In genomic region chr4:152267748-152268369, GRCm38 (mm10) we compare ENCODE assay signal across 11 mouse cellular contexts. TPM values are rescaled to one million over a fixed set of nuclear protein-coding genes. Genes with fewer than 3 reads are reported as not detected.
A peak's percentile ranks its signal among the peaks of the same experiment; 100 is the strongest.
DNase-seq lines count a peak whose midpoint lies in the region; ATAC-seq lines count a peak whose summit lies in the region.
"Had no signal": no experiment of that assay in that cellular context is flagged by ENCODE, and none has a peak within 500 bp of the region (broad histone marks: within the 10 kb centered on the region; RNA-seq: fewer than 3 reads in every experiment).

No protein-coding gene starts in this region.

- H3K4me2 ChIP-seq in kidney, embryonic 15.5 days: no peak overlapping the region

- H3K27ac ChIP-seq in kidney, embryonic 15.5 days: no peak overlapping the region
- H3K27ac ChIP-seq: midbrain, embryonic 10.5 days had no signal

- H3K4me3 ChIP-seq in kidney, embryonic 15.5 days (replicated peaks): no peak overlapping the region
- H3K4me3 ChIP-seq: midbrain, embryonic 10.5 days had no signal

- peak; percentile 46 to 62 for DNase-seq in layer of hippocampus, postnatal 10 days (ENCODE audit: low spot score in 2 of 2)
- DNase-seq in layer of hippocampus, adult 9-11 months: no peak
- peak; percentile 80 to 83 for DNase-seq in cerebellum, adult 18-20 months
- DNase-seq in gastrocnemius, postnatal 36 days: peak; percentile 68 to 70
- DNase-seq in lung, postnatal 25 days (ENCODE audit: low spot score): peak; percentile 43
- DNase-seq in right cerebral cortex, adult 2 months (ENCODE audit: low spot score in 2 of 2): no peak
- DNase-seq in right cerebral cortex, postnatal 25 days: no peak

- no peaks in the 10 kb centered on the region for H3K36me3 ChIP-seq in kidney, embryonic 15.5 days

- H3K9me3 ChIP-seq in kidney, embryonic 15.5 days (replicated peaks): no peaks in the 10 kb centered on the region
- H3K9me3 ChIP-seq: midbrain, embryonic 10.5 days had no signal

- no peak overlapping the region for H3K9ac ChIP-seq in kidney, embryonic 15.5 days

- peaks cover 45% of the 10 kb centered on the region for H3K4me1 ChIP-seq in kidney, embryonic 15.5 days

- H3K27me3 ChIP-seq in kidney, embryonic 15.5 days: no peaks in the 10 kb centered on the region

- ATAC-seq in kidney, embryonic 15.5 days (replicated peaks; ENCODE audit: low FRiP score): no peak

- intact Hi-C loops in gastrocnemius, postnatal 36 days (cut with DNase I): no loop called here

- 65% methylated on average over 13 of the region's 13 CpGs for WGBS in kidney, embryonic 15.5 days

RNA-seq across cellular contexts. Expression of gene Gpr153, which starts 6.2 kb away (rescaled TPM):
- 10 to 100 TPM; 21.4 to 23.1 TPM for total RNA-seq in layer of hippocampus, postnatal 10 days (2021)
- total RNA-seq in gastrocnemius, postnatal 36 days (2021): 1 to 10 TPM; 7.1 to 8.0 TPM
- polyA plus RNA-seq in kidney, embryonic 15.5 days (2015; fragmentation: Nextera tagmentation; extraction: Ambion mirVana): 6.2 and 7.8 TPM in 2 replicates

RNA-seq across cellular contexts. Expression of gene Hes3, which starts 23.6 kb away (rescaled TPM):
- not detected for total RNA-seq in layer of hippocampus, postnatal 10 days (2021)
- total RNA-seq in gastrocnemius, postnatal 36 days (2021): not detected
- not detected in 2 replicates for polyA plus RNA-seq in kidney, embryonic 15.5 days (2015; fragmentation: Nextera tagmentation; extraction: Ambion mirVana)
- total RNA-seq: common myeloid progenitor, adult 5-6 weeks had no signal
- polyA plus RNA-seq: heart, embryonic 14.5 days had no signal

RNA-seq across cellular contexts. Expression of gene Icmt, which starts 29.2 kb away (rescaled TPM):
- total RNA-seq in layer of hippocampus, postnatal 10 days (2021): 10 to 100 TPM; 27.9 to 33.9 TPM
- 10 to 100 TPM; 14.4 to 17.3 TPM for total RNA-seq in gastrocnemius, postnatal 36 days (2021)
- 22.3 and 28.7 TPM in 2 replicates for polyA plus RNA-seq in kidney, embryonic 15.5 days (2015; fragmentation: Nextera tagmentation; extraction: Ambion mirVana)

RNA-seq across cellular contexts. Expression of gene Rnf207, which starts 50.9 kb away (rescaled TPM):
- total RNA-seq in layer of hippocampus, postnatal 10 days (2021): 1 to 10 TPM; 3.1 to 4.0 TPM
- total RNA-seq in gastrocnemius, postnatal 36 days (2021): not detected
- 1.5 and 2.1 TPM in 2 replicates for polyA plus RNA-seq in kidney, embryonic 15.5 days (2015; fragmentation: Nextera tagmentation; extraction: Ambion mirVana)
- total RNA-seq: common myeloid progenitor, adult 5-6 weeks had no signal

RNA-seq across cellular contexts. Expression of gene Rpl22, which starts 57.7 kb away (rescaled TPM):
- 100 to 1,000 TPM; 283 to 319 TPM for total RNA-seq in layer of hippocampus, postnatal 10 days (2021)
- 100 to 1,000 TPM; 165 to 223 TPM for total RNA-seq in gastrocnemius, postnatal 36 days (2021)
- 387 and 455 TPM in 2 replicates for polyA plus RNA-seq in kidney, embryonic 15.5 days (2015; fragmentation: Nextera tagmentation; extraction: Ambion mirVana)

Comparison
In these comparisons a context has a peak if more than half of its experiments do, and no peak if none do; other contexts are left out.
1. DNase-seq: peak in layer of hippocampus, postnatal 10 days (2 of 2), cerebellum, adult 18-20 months (2 of 2), gastrocnemius, postnatal 36 days (2 of 2) and lung, postnatal 25 days (single experiment); none in layer of hippocampus, adult 9-11 months (single experiment), right cerebral cortex, adult 2 months (0 of 2) and right cerebral cortex, postnatal 25 days (single experiment).